Mouse (Mus musculus) heart, adult 2 months (tissue): Measurements from ENCODE around the gene Polrmt. TPM values are rescaled to one million over a fixed set of nuclear protein-coding genes. Genes with fewer than 3 reads are reported as not detected.

ENCODE experiments used
- DNase-seq, 2 experiments: peaks; one replicate each; pipeline ENCODE4 v3.0.0; 2021
- H3K27ac ChIP-seq: fragments of 200-600 bp; 2 replicates; pipeline ENCODE4 v1.8.1; 2022
- H3K27me3 ChIP-seq: fragments of 200-500 bp; 2 replicates; pipeline ENCODE4 v1.6.1; 2012; ENCODE audit warnings: mild to moderate bottlenecking, low read length, inconsistent platforms, mixed read lengths; ENCODE audit not compliant: control insufficient read depth, insufficient read depth
- H3K36me3 ChIP-seq: fragments of 200-500 bp; 2 replicates; pipeline ENCODE4 v1.6.1; 2012; ENCODE audit warnings: low read length, inconsistent platforms; ENCODE audit not compliant: control insufficient read depth, insufficient read depth
- H3K4me1 ChIP-seq: fragments of 200-500 bp; 2 replicates; pipeline ENCODE4 v1.6.1; 2011; ENCODE audit warnings: low read length; ENCODE audit not compliant: control insufficient read depth, insufficient read depth
- H3K4me3 ChIP-seq: fragments of 200-600 bp; 2 replicates; pipeline ENCODE4 v1.8.1; 2022
- H3K79me2 ChIP-seq: fragments of 200-500 bp; replicated peaks from 2 replicates; pipeline ENCODE4 v1.6.1; 2012; ENCODE audit warnings: mild to moderate bottlenecking, inconsistent platforms, low read length, moderate library complexity, mixed read lengths; ENCODE audit not compliant: control insufficient read depth, insufficient read depth
- H3K9ac ChIP-seq: fragments of 200-500 bp; 2 replicates; pipeline ENCODE4 v1.6.1; 2012; ENCODE audit warnings: low read depth, mild to moderate bottlenecking, control low read depth, inconsistent platforms, low read length, mixed read lengths
- CTCF ChIP-seq: fragments of 200-600 bp; IDR thresholded peaks from 2 replicates; pipeline ENCODE4 v1.8.1; 2022; ENCODE audit warnings: antibody characterized with exemption, mild to moderate bottlenecking, moderate library complexity
- EP300 ChIP-seq: fragments of 200-500 bp; IDR thresholded peaks from 2 replicates; pipeline ENCODE4 v1.6.1; 2011; ENCODE audit warnings: low read depth, low read length, control low read depth; ENCODE audit not compliant: insufficient read depth
- POLR2A ChIP-seq: fragments of 200-500 bp; IDR thresholded peaks from 2 replicates; pipeline ENCODE4 v1.6.1; 2011; ENCODE audit warnings: mild to moderate bottlenecking, low read depth, low read length, control low read depth; ENCODE audit not compliant: insufficient read depth
- WGBS: fragments of 180-500 bp; shearing (Covaris S2); methylation state at CpG from one replicate; pipeline ENCODE4 v1.1.7; 2018; 5-methylcytosine and 5-hydroxymethylcytosine counted together
- intact Hi-C: fragments of 180-260 bp; cut with DNase I; formaldehyde crosslinking; loops from one replicate; pipeline ENCODE4 v1.15.1; 2025
- polyA plus RNA-seq: library from polyadenylated mRNA; depleted of rRNA; stranded (reverse); fragments of >200 nt; gene quantifications from 2 replicates; pipeline ENCODE4 v1.2.3, GENCODE M21; 2012
- total RNA-seq, 2 experiments: library from RNA; stranded (reverse); gene quantifications; 2 replicates each; pipeline ENCODE4 v1.2.3; 2021

Polrmt gene
- total and polyA plus RNA-seq, 3 experiments, result 42.2 to 52.3 (median 44.7) TPM

- 16% methylated on average over 4 of the region's 6 CpGs for WGBS
- H3K9ac ChIP-seq, result no peak overlapping the region
- intact Hi-C loops, result no loop called here
- H3K4me1 ChIP-seq, result peaks cover 5% of the 10 kb centered on the region
- peaks cover 4% of the 10 kb centered on the region; the same call in 1 of the 2 replicates for H3K27me3 ChIP-seq
- H3K36me3 ChIP-seq, result no peaks in the 10 kb centered on the region
- H3K4me3 ChIP-seq, result no peak overlapping the region
- no peaks in the 10 kb centered on the region for H3K79me2 ChIP-seq
- no peak overlapping the region for H3K27ac ChIP-seq
- TF ChIP-seq EP300 (0 out of 2 replicates have a peak, but pooled peaks have one; percentile 30), CTCF (peak; percentile 65), POLR2A (no peak; the same call in 1 of the 2 replicates)
- peak; percentile 73 to 82 for DNase-seq
Observed at GRCm38 (mm10) chr10:79712499-79713126, 33.8 kb downstream of the Polrmt start.

- peaks cover 9% of the 10 kb centered on the region for H3K4me1 ChIP-seq
- TF ChIP-seq EP300 (no peak), POLR2A (no peak), CTCF (no peak)
- no peak for DNase-seq
- intact Hi-C loops, result no loop called here
- H3K4me3 ChIP-seq, result no peak overlapping the region
- no peak overlapping the region for H3K9ac ChIP-seq
- H3K27ac ChIP-seq, result no peak overlapping the region
- 76% methylated on average over 1 of the region's 1 CpGs for WGBS
- no peaks in the 10 kb centered on the region; the same call in 1 of the 2 replicates for H3K36me3 ChIP-seq
- 0 out of 2 replicates have a peak, but pooled peaks cover 3% of the 10 kb centered on the region for H3K79me2 ChIP-seq
- peaks cover 3% of the 10 kb centered on the region; the same call in 1 of the 2 replicates for H3K27me3 ChIP-seq
Observed at GRCm38 (mm10) chr10:79712029-79712428, 34.4 kb downstream of the Polrmt start.

- Histone ChIP-seq H3K27me3 (no peaks in the 10 kb centered on the region), H3K36me3 (no peaks in the 10 kb centered on the region; the same call in 1 of the 2 replicates), H3K27ac (no peak overlapping the region), H3K9ac (no peak overlapping the region), H3K79me2 (peaks cover 8% of the 10 kb centered on the region; the same call in 1 of the 2 replicates), H3K4me3 (no peak overlapping the region), H3K4me1 (peaks cover 21% of the 10 kb centered on the region)
- DNase-seq, result no peak
- TF ChIP-seq POLR2A, result 0 out of 2 replicates have a peak, but pooled peaks have one; percentile 25
- no peak for TF ChIP-seq EP300
- 39% methylated on average over 7 of the region's 7 CpGs for WGBS
- intact Hi-C loops, result loop anchor here (5.0 kb wide), 1 partner anchor 73 kb away; no protein-coding TSS in a partner anchor
Observed at GRCm38 (mm10) chr10:79709307-79709706, 37.1 kb downstream of the Polrmt start.

GRCm38 (mm10) chr10:79708668-79709067, 37.7 kb downstream of the Polrmt start:
- Histone ChIP-seq H3K9ac (0 out of 2 replicates have a peak overlapping the region, but pooled peaks have one; percentile 8), H3K4me1 (peaks cover 22% of the 10 kb centered on the region), H3K27ac (no peak overlapping the region), H3K4me3 (no peak overlapping the region), H3K36me3 (no peaks in the 10 kb centered on the region; the same call in 1 of the 2 replicates), H3K79me2 (peaks cover 8% of the 10 kb centered on the region; the same call in 1 of the 2 replicates), H3K27me3 (no peaks in the 10 kb centered on the region)
- TF ChIP-seq POLR2A (no peak), EP300 (no peak), CTCF (no peak)
- intact Hi-C loops, result loop anchor here (5.0 kb wide), 1 partner anchor 74 kb away; no protein-coding TSS in a partner anchor
- DNase-seq, result no peak
- 66% methylated on average over 21 of the region's 21 CpGs for WGBS

GRCm38 (mm10) chr10:79707759-79708158, 38.6 kb downstream of the Polrmt start:
- no peaks in the 10 kb centered on the region for H3K27me3 ChIP-seq
- H3K27ac ChIP-seq, result no peak overlapping the region; the same call in 1 of the 2 replicates
- no peak overlapping the region for H3K4me3 ChIP-seq
- no peak for DNase-seq
- no peak overlapping the region for H3K9ac ChIP-seq
- WGBS, result 47% methylated on average over 4 of the region's 4 CpGs
- H3K36me3 ChIP-seq, result no peaks in the 10 kb centered on the region; the same call in 1 of the 2 replicates
- intact Hi-C loops, result loop anchor here (5.0 kb wide), 1 partner anchor 75 kb away; no protein-coding TSS in a partner anchor
- peaks cover 22% of the 10 kb centered on the region for H3K4me1 ChIP-seq
- peaks cover 8% of the 10 kb centered on the region; the same call in 1 of the 2 replicates for H3K79me2 ChIP-seq
- no peak for TF ChIP-seq CTCF
- 0 out of 2 replicates have a peak, but pooled peaks have one; percentile 23 for TF ChIP-seq POLR2A

- Histone ChIP-seq H3K27ac (peak overlapping the region; percentile 99), H3K4me3 (no peak overlapping the region; the same call in 1 of the 2 replicates), H3K4me1 (peaks cover 19% of the 10 kb centered on the region), H3K9ac (no peak overlapping the region; the same call in 1 of the 2 replicates), H3K36me3 (no peaks in the 10 kb centered on the region; the same call in 1 of the 2 replicates), H3K27me3 (no peaks in the 10 kb centered on the region), H3K79me2 (peaks cover 8% of the 10 kb centered on the region; the same call in 1 of the 2 replicates)
- DNase-seq, result no peak
- no peak for TF ChIP-seq EP300
- TF ChIP-seq CTCF, result no peak
- TF ChIP-seq POLR2A, result no peak
- intact Hi-C loops, result loop anchor here (5.0 kb wide), 1 partner anchor 75 kb away; no protein-coding TSS in a partner anchor
- 36% methylated on average over 1 of the region's 1 CpGs for WGBS
Observed at GRCm38 (mm10) chr10:79707162-79707561, 39.2 kb downstream of the Polrmt start.
